Mouse (Mus musculus): Measurements from ENCODE around the gene Zfp414.

DNA sequence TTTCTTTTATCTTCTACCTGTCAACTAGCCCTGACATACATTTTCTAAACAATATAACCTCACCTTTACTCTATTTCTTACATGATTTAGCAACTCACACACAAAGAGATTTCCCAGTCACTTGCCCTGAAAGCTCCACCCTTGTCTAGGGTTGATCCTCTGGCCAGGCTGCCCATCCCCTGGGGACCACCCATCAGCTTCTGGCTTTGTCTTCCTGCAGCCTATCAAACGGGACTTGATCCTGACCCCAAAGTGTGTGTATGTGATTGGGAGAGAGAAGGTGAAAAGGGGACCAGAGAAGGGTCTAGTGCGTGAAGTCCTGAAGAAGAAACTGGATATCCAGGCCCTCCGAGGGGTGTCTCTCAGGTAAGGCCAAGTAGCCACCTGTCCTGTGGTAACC, 28.1 kb upstream of the Zfp414 start:
- TF ChIP-seq EP300 (IDR thresholded peaks at IDR 0.05; ENCODE audit: low read depth) (no peak), CTCF (IDR thresholded peaks at IDR 0.05; ENCODE audit: low read depth) (no peak)
